Mouse (Mus musculus) heart, postnatal 0 days (tissue): ENCODE results near the gene 2410131K14Rik. TPM values are rescaled to one million over a fixed set of nuclear protein-coding genes. Genes with fewer than 3 reads are reported as not detected.

Experiments
- ATAC-seq: fragments of 200-750 bp; cut with Nextera tagmentation; 2 replicates; pipeline ENCODE4 v1.8.0; 2017; ENCODE audit warnings: low read depth, moderate number of reproducible peaks, moderate library complexity; ENCODE audit not compliant: insufficient read depth
- DNase-seq: peaks from one replicate; pipeline ENCODE4 v3.0.0-alpha.2; 2016; ENCODE audit warnings: low spot score
- H3K27ac ChIP-seq: fragments of 300-500 bp; sonication (generic); 2 replicates; pipeline ENCODE4 v1.5.1; 2014; ENCODE audit warnings: low read depth, mild to moderate bottlenecking
- H3K27me3 ChIP-seq: fragments of 300-500 bp; sonication (generic); 2 replicates; pipeline ENCODE4 v1.6.1; 2014; ENCODE audit warnings: low read length, mixed read lengths; ENCODE audit not compliant: control insufficient read depth, insufficient read depth
- H3K36me3 ChIP-seq: fragments of 300-500 bp; sonication (generic); replicated peaks from 2 replicates; pipeline ENCODE4 v1.6.1; 2014; ENCODE audit warnings: low read length, mixed read lengths; ENCODE audit not compliant: control insufficient read depth, insufficient read depth
- H3K4me1 ChIP-seq: fragments of 300-500 bp; sonication (generic); 2 replicates; pipeline ENCODE4 v1.6.1; 2014; ENCODE audit warnings: antibody characterized with exemption; ENCODE audit not compliant: control insufficient read depth, insufficient read depth
- H3K4me2 ChIP-seq: fragments of 300-500 bp; sonication (generic); 2 replicates; pipeline ENCODE4 v1.6.1; 2014; ENCODE audit warnings: low read depth, mild to moderate bottlenecking, low read length, moderate library complexity
- H3K4me3 ChIP-seq: fragments of 300-500 bp; sonication (generic); 2 replicates; pipeline ENCODE4 v1.5.1; 2014; ENCODE audit warnings: low read depth, low read length
- H3K9ac ChIP-seq: fragments of 300-500 bp; sonication (generic); replicated peaks from 2 replicates; pipeline ENCODE4 v1.6.1; 2014; ENCODE audit warnings: low read depth, low read length, mixed read lengths
- H3K9me3 ChIP-seq: fragments of 300-500 bp; sonication (generic); replicated peaks from 2 replicates; pipeline ENCODE4 v1.6.1; 2016; ENCODE audit warnings: low read length; ENCODE audit not compliant: control insufficient read depth
- CTCF ChIP-seq: IDR thresholded peaks from 2 replicates; pipeline ENCODE4 v1.5.1; 2016; ENCODE audit warnings: antibody characterized with exemption, control low read depth, low read depth
- EP300 ChIP-seq: IDR thresholded peaks from 2 replicates; pipeline ENCODE4 v1.6.1; 2016; ENCODE audit warnings: antibody characterized with exemption, low read depth
- WGBS: fragments of 180-500 bp; shearing (Covaris S2); extraction: QIAGEN DNeasy Blood & Tissue Kit; methylation state at CpG from one replicate; pipeline ENCODE4 v1.1.7; 2014; 5-methylcytosine and 5-hydroxymethylcytosine counted together
- polyA plus RNA-seq: library from polyadenylated mRNA; unstranded; fragments of >200 nt; fragmentation: Nextera tagmentation; extraction: Ambion mirVana; gene quantifications from 2 replicates; pipeline ENCODE4 v1.2.1, GENCODE M21; 2015
- total RNA-seq: library from RNA; depleted of rRNA; stranded (reverse); fragments of >200 nt; gene quantifications from 2 replicates; pipeline ENCODE4 v1.2.3, GENCODE M21; 2014; ENCODE audit warnings: low replicate concordance

Gene 2410131K14Rik
- total and polyA plus RNA-seq, 2 experiments from 2014 or later = 4.1 to 5.9 TPM

- H3K9me3 ChIP-seq = no peaks in the 10 kb centered on the region
- no peak for DNase-seq
- H3K9ac ChIP-seq = no peak overlapping the region
- H3K27me3 ChIP-seq = no peaks in the 10 kb centered on the region
- WGBS = 92% methylated on average over 9 of the region's 9 CpGs
- H3K36me3 ChIP-seq = peaks cover 57% of the 10 kb centered on the region
- ATAC-seq = no peak
- no peak overlapping the region for H3K27ac ChIP-seq
- H3K4me1 ChIP-seq = no peaks in the 10 kb centered on the region
- no peak overlapping the region for H3K4me2 ChIP-seq
- no peak overlapping the region for H3K4me3 ChIP-seq
- TF ChIP-seq EP300 = no peak
- TF ChIP-seq CTCF = no peak
These were observed 16.2 kb downstream of the 2410131K14Rik start for GRCm38 (mm10) chr5:118261181-118261580.

GRCm38 (mm10) chr5:118262418-118262817 is 17.4 kb downstream of the 2410131K14Rik start:
- no peak for DNase-seq

DNA sequence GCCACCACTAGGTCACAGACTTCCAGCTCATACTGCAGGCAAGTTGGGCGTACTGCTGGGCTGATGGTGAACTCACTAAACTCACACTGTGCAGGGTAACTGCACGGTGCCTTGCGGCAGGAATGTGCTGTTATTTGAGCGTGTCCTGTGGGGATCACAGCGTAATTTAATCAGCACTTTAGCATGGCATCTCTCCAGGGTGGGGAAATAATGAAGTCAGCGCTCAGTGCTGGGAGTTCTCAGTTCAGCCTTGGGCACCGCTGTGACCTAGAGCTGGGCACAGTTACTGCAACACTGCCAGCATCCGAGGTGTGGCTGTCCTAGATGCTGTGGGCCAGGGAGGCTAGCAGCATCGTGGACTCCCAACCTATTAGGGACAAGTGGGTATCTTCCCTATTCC is 19.3 kb downstream of the 2410131K14Rik start:
- peaks cover 30% of the 10 kb centered on the region for H3K36me3 ChIP-seq
- no peak overlapping the region for H3K27ac ChIP-seq
- no peak for DNase-seq
- no peaks in the 10 kb centered on the region for H3K9me3 ChIP-seq
- no peak overlapping the region for H3K4me2 ChIP-seq
- 68% methylated on average over 9 of the region's 9 CpGs for WGBS
- no peaks in the 10 kb centered on the region for H3K4me1 ChIP-seq
- H3K4me3 ChIP-seq = no peak overlapping the region
- no peak for TF ChIP-seq EP300
- no peak for TF ChIP-seq CTCF
- H3K27me3 ChIP-seq = peaks cover 15% of the 10 kb centered on the region
- no peak for ATAC-seq
- H3K9ac ChIP-seq = no peak overlapping the region

More at GRCm38 (mm10) chr5:118262418-118262817, 17.4 kb downstream of the 2410131K14Rik start:
- 91% methylated on average over 8 of the region's 8 CpGs for WGBS
- Histone ChIP-seq H3K36me3 (peaks cover 47% of the 10 kb centered on the region), H3K4me2 (no peak overlapping the region), H3K4me1 (no peaks in the 10 kb centered on the region), H3K4me3 (no peak overlapping the region), H3K9ac (no peak overlapping the region), H3K9me3 (no peaks in the 10 kb centered on the region), H3K27me3 (peaks cover 4% of the 10 kb centered on the region; the same call in 1 of the 2 replicates), H3K27ac (no peak overlapping the region)
- TF ChIP-seq CTCF (no peak), EP300 (no peak)
- no peak for ATAC-seq

- H3K36me3 ChIP-seq = peaks cover 26% of the 10 kb centered on the region
- no peak overlapping the region for H3K27ac ChIP-seq
- no peak overlapping the region for H3K4me3 ChIP-seq
- H3K9ac ChIP-seq = no peak overlapping the region
- TF ChIP-seq EP300 (no peak), CTCF (no peak)
- WGBS = 79% methylated on average over 5 of the region's 5 CpGs
- H3K27me3 ChIP-seq = peaks cover 26% of the 10 kb centered on the region
- H3K4me1 ChIP-seq = no peaks in the 10 kb centered on the region
- no peaks in the 10 kb centered on the region for H3K9me3 ChIP-seq
- ATAC-seq (no peak), DNase-seq (no peak)
- no peak overlapping the region for H3K4me2 ChIP-seq
These were observed 20.3 kb downstream of the 2410131K14Rik start for GRCm38 (mm10) chr5:118265366-118265765.

GRCm38 (mm10) chr5:118266309-118266708 is 21.3 kb downstream of the 2410131K14Rik start:
- WGBS = 44% methylated on average over 8 of the region's 8 CpGs
- Histone ChIP-seq H3K36me3 (peaks cover 16% of the 10 kb centered on the region), H3K27ac (no peak overlapping the region), H3K9ac (no peak overlapping the region), H3K4me1 (no peaks in the 10 kb centered on the region), H3K27me3 (peaks cover 35% of the 10 kb centered on the region), H3K9me3 (no peaks in the 10 kb centered on the region), H3K4me2 (no peak overlapping the region), H3K4me3 (no peak overlapping the region)
- DNase-seq (no peak), ATAC-seq (no peak)
- no peak for TF ChIP-seq CTCF

GRCm38 (mm10) chr5:118268987-118269386 is 24.0 kb downstream of the 2410131K14Rik start:
- peak; percentile 79 for DNase-seq
- TF ChIP-seq CTCF = peak; percentile 91
- no peak for TF ChIP-seq EP300
- Histone ChIP-seq H3K9ac (no peak overlapping the region), H3K27me3 (peaks cover 62% of the 10 kb centered on the region), H3K9me3 (no peaks in the 10 kb centered on the region), H3K4me2 (no peak overlapping the region), H3K4me1 (no peaks in the 10 kb centered on the region), H3K4me3 (no peak overlapping the region), H3K27ac (no peak overlapping the region), H3K36me3 (no peaks in the 10 kb centered on the region)
- ATAC-seq = peak; percentile 88
- under 1% methylated on average over 13 of the region's 13 CpGs for WGBS
